Mouse (Mus musculus) MEL (cell line): ENCODE measurements at regions not wholly inside any gene's neighbourhood (a gene's known extent, or its start where the extent isn't known, plus 50 kb on each side); places are given as distances from the start of the nearest gene placed in this dataset.

ENCODE experiments used
- DNase-seq: peaks from one replicate; pipeline ENCODE4 v3.0.0; 2011; ENCODE audit warnings: low read depth, low spot score
- H3K27ac ChIP-seq: 2 replicates; pipeline ENCODE4 v1.5.1; 2012; ENCODE audit warnings: low read depth, mild to moderate bottlenecking, control low read depth, low read length, moderate library complexity; ENCODE audit not compliant: control insufficient read depth
- H3K27me3 ChIP-seq, 2 experiments: fragments of 150-350 bp in 1 of 2; sonication (generic) in 1 of 2; 2 replicates each; pipeline ENCODE4 v1.6.1; 2012; ENCODE audit warnings: low read length in 2 of 2, mild to moderate bottlenecking in 2 of 2, improper control_type of control experiment in 1 of 2, moderate library complexity in 1 of 2; ENCODE audit not compliant: insufficient read depth in 2 of 2, control insufficient read depth in 1 of 2
- H3K36me3 ChIP-seq, 2 experiments: 2 replicates each; pipeline ENCODE4 v1.6.1; 2012 to 2014; ENCODE audit warnings: low read length in 2 of 2, improper control_type of control experiment in 1 of 2, inconsistent platforms in 1 of 2, mild to moderate bottlenecking in 1 of 2; ENCODE audit not compliant: insufficient read depth in 2 of 2, control insufficient read depth in 1 of 2
- H3K4me1 ChIP-seq, 2 experiments: fragments of 150-350 bp in 1 of 2; sonication (generic) in 1 of 2; 2 replicates each; pipeline ENCODE4 v1.6.1; 2012; ENCODE audit warnings: low read length in 2 of 2, improper control_type of control experiment in 1 of 2, mild to moderate bottlenecking in 1 of 2; ENCODE audit not compliant: insufficient read depth in 2 of 2, control insufficient read depth in 1 of 2
- H3K4me3 ChIP-seq, 2 experiments: fragments of 150-350 bp in 1 of 2; sonication (generic) in 1 of 2; 2 replicates each; pipeline ENCODE4 v1.5.1; 2012; ENCODE audit warnings: low read depth in 2 of 2, low read length in 2 of 2, mild to moderate bottlenecking in 2 of 2, moderate library complexity in 2 of 2, control low read depth in 1 of 2, improper control_type of control experiment in 1 of 2; ENCODE audit not compliant: control insufficient read depth in 1 of 2, insufficient read depth in 1 of 2
- H3K79me2 ChIP-seq: 2 replicates; pipeline ENCODE4 v1.6.1; 2012; ENCODE audit warnings: mild to moderate bottlenecking, low read length, moderate library complexity; ENCODE audit not compliant: control insufficient read depth, poor library complexity, insufficient read depth
- H3K9ac ChIP-seq: 2 replicates; pipeline ENCODE4 v1.6.1; 2012; ENCODE audit warnings: low read depth, mild to moderate bottlenecking, control low read depth, low read length, moderate library complexity; ENCODE audit not compliant: control insufficient read depth, poor library complexity, severe bottlenecking
- H3K9me3 ChIP-seq: fragments of 150-350 bp; sonication (generic); replicated peaks from 2 replicates; pipeline ENCODE4 v1.6.1; 2012; ENCODE audit warnings: mild to moderate bottlenecking, low read length, improper control_type of control experiment, moderate library complexity; ENCODE audit not compliant: insufficient read depth
- CHD1 ChIP-seq: IDR thresholded peaks from 2 replicates; pipeline ENCODE4 v1.6.1; 2012; ENCODE audit warnings: low read depth, mild to moderate bottlenecking, inconsistent platforms, low read length, improper control_type of control experiment
- ELF1 ChIP-seq: IDR thresholded peaks from 2 replicates; pipeline ENCODE4 v1.6.1; 2014; ENCODE audit warnings: low read depth, mild to moderate bottlenecking, inconsistent platforms, low read length, improper control_type of control experiment, moderate library complexity
- EP300 ChIP-seq, 2 experiments: IDR thresholded peaks; 2 replicates each; pipeline ENCODE4 v1.6.1; 2011; ENCODE audit warnings: improper control_type of control experiment in 2 of 2, low read length in 2 of 2, low read depth in 1 of 2, mild to moderate bottlenecking in 1 of 2
- GATA1 ChIP-seq: IDR thresholded peaks from 2 replicates; pipeline ENCODE4 v1.6.1; 2011; ENCODE audit warnings: low read depth, low read length, improper control_type of control experiment
- HCFC1 ChIP-seq: IDR thresholded peaks from 2 replicates; pipeline ENCODE4 v1.6.1; 2012; ENCODE audit warnings: low read depth, mild to moderate bottlenecking, inconsistent platforms, low read length, improper control_type of control experiment, moderate library complexity
- JUND ChIP-seq: IDR thresholded peaks from 2 replicates; pipeline ENCODE4 v1.6.1; 2011; ENCODE audit warnings: low read depth, mild to moderate bottlenecking, improper control_type of control experiment, low read length
- MAX ChIP-seq: IDR thresholded peaks from 2 replicates; pipeline ENCODE4 v1.6.1; 2011; ENCODE audit warnings: low read length, improper control_type of control experiment
- MAZ ChIP-seq: IDR thresholded peaks from 2 replicates; pipeline ENCODE4 v1.6.1; 2012; ENCODE audit warnings: low read depth, mild to moderate bottlenecking, inconsistent platforms, low read length, improper control_type of control experiment
- MEF2A ChIP-seq: IDR thresholded peaks from 2 replicates; pipeline ENCODE4 v1.6.1; 2014; ENCODE audit warnings: low read depth, mild to moderate bottlenecking, inconsistent platforms, low read length, improper control_type of control experiment; ENCODE audit not compliant: poor library complexity, insufficient replicate concordance, severe bottlenecking; ENCODE audit errors: extremely low read depth
- MXI1 ChIP-seq: IDR thresholded peaks from 2 replicates; pipeline ENCODE4 v1.6.1; 2011; ENCODE audit warnings: mild to moderate bottlenecking, low read depth, low read length, improper control_type of control experiment
- POLR2AphosphoS2 ChIP-seq: IDR thresholded peaks from 2 replicates; pipeline ENCODE4 v1.6.1; 2011; ENCODE audit warnings: low read length, improper control_type of control experiment
- POLR2AphosphoS5 ChIP-seq: IDR thresholded peaks from 2 replicates; pipeline ENCODE4 v1.6.1; 2012; ENCODE audit warnings: low read depth, borderline replicate concordance, mild to moderate bottlenecking, inconsistent platforms, low read length, moderate library complexity, mixed read lengths
- SIN3A ChIP-seq: IDR thresholded peaks from 2 replicates; pipeline ENCODE4 v1.6.1; 2012; ENCODE audit warnings: low read length, improper control_type of control experiment, inconsistent platforms
- TBP ChIP-seq: IDR thresholded peaks from 2 replicates; pipeline ENCODE4 v1.8.0; 2011; ENCODE audit warnings: low read depth, low read length, improper control_type of control experiment
- UBTF ChIP-seq: IDR thresholded peaks from 2 replicates; pipeline ENCODE4 v1.6.1; 2012; ENCODE audit warnings: low read depth, mild to moderate bottlenecking, inconsistent platforms, low read length, improper control_type of control experiment, moderate library complexity, borderline replicate concordance; ENCODE audit not compliant: insufficient read depth
- USF2 ChIP-seq, 2 experiments: IDR thresholded peaks; 2 replicates each; pipeline ENCODE4 v1.6.1; 2011 to 2012; ENCODE audit warnings: improper control_type of control experiment in 2 of 2, low read length in 2 of 2, borderline replicate concordance in 1 of 2, inconsistent platforms in 1 of 2, low read depth in 1 of 2, mild to moderate bottlenecking in 1 of 2; ENCODE audit not compliant: insufficient read depth in 1 of 2

DNA sequence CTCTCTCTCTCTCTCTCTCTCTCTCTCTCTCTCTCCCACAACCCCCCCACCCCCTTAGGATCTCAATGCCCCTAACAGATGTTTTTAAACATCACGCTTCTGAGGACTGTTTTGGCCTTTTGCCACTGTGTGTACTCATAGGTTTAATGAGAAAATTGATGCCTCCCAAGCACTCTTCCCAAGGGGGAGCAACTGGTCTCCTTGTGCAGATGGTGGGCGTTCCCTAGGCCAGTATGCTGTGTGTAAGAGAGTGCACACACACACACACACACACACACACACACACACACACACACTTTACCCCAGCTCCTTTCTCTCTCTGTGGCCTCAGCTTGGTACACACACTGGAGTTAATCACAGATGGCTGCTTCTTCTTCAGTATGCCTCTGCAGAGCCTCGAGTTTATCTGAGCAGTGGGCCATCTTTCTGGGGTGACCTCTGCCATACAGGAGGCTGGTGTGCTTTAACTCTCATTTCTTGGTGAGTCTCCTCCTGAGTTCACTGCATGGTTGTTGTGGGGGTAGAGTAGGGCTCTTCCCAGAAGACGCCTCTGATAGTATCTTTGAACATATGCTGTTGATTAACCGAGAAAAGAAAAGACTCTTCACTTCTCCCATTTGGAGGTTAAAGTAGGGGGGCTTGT is 236.2 kb upstream of the Jade1 start:
- no peaks in the 10 kb centered on the region for H3K27me3 ChIP-seq
- no peak for DNase-seq
- no peak overlapping the region for H3K9ac ChIP-seq
- TF ChIP-seq MXI1 (no peak), MAZ (no peak), EP300 (IDR thresholded peaks at IDR 0.05; ENCODE audit: low read depth in 1 of 2, low read length in 2 of 2) (no peak), POLR2AphosphoS2 (no peak), GATA1 (no peak), UBTF (no peak)
- H3K27ac ChIP-seq = no peak overlapping the region
- H3K4me1 ChIP-seq = peaks cover 0 to 4% of the 10 kb centered on the region in 2 experiments; a peak in 1 of 4 replicates
- peaks cover 0 to 2% of the 10 kb centered on the region in 2 experiments; a peak in 1 of 4 replicates for H3K36me3 ChIP-seq
- no peaks in the 10 kb centered on the region for H3K9me3 ChIP-seq
- no peak overlapping the region for H3K4me3 ChIP-seq
- no peaks in the 10 kb centered on the region for H3K79me2 ChIP-seq

DNA sequence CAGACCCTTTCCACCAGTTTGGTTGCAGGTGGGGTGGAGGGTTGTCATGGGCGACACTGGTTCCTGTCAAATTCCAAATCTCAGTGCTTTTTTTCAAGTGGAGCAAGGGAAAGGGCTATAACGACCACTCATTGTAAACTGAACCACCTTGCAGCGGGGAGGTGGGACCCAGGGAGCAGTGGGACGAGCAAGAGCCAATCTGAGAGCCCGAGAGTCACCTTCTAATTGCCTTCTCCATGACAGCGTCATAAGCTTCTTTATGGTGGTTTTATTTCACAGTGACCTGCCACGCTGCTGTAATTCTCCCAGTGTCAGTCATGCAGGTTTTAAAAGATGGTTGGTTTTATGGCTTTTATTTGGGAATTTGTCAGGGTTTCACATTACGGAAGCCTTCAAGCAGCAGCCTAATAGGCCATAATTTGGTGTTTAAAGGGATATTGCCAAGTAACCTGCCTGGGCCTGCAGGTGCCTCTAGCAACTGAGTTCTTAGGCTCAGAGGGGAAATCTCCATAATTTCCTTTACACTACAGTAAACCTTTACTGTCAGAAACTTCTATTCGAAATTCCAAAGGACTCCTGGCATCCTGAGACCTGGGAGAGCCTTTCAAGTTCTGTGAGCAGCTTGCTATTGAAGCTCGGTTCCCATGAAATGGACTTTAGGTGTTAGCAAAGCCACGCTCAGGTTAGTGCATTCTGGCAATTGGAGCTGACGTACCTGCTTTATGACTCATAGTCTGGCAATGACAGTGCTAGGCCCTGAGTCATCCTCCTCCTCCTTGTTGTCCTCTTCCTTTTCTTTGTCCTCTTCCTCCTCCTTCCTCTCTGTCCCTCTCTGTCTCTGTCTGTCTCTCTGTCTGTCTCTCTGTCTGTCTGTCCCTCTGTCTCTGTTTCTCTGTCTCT is 235.6 kb upstream of the Pgrmc2 start:
- Histone ChIP-seq H3K36me3 (peaks cover 0 to 2% of the 10 kb centered on the region in 2 experiments; a peak in 1 of 4 replicates), H3K27ac (no peak overlapping the region)
- TF ChIP-seq HCFC1 (no peak), ELF1 (no peak), MAX (no peak), MEF2A (no peak), JUND (no peak), TBP (no peak), USF2 (IDR thresholded peaks at IDR 0.05; ENCODE audit: borderline replicate concordance in 1 of 2, insufficient read depth in 1 of 2, low read depth in 1 of 2, low read length in 2 of 2) (no peak), MXI1 (no peak), POLR2AphosphoS2 (no peak), UBTF (no peak), POLR2AphosphoS5 (no peak), SIN3A (no peak), CHD1 (no peak)
- TF ChIP-seq, all 39 proteins: peak for 0
- no peak for DNase-seq
- no peaks in the 10 kb centered on the region for H3K9me3 ChIP-seq
- no peaks in the 10 kb centered on the region for H3K79me2 ChIP-seq
- peaks cover 0 to 4% of the 10 kb centered on the region in 2 experiments; a peak in 1 of 4 replicates for H3K4me1 ChIP-seq
- H3K4me3 ChIP-seq = no peak overlapping the region
- no peak overlapping the region for H3K9ac ChIP-seq
- no peaks in the 10 kb centered on the region for H3K27me3 ChIP-seq
